27 mouse cellular contexts compared by ENCODE assay signal in genomic region chr11:63812146-63812545, GRCm38 (mm10).
DNase-seq lines count a peak whose midpoint lies in the region; TF ChIP-seq lines count a peak whose summit lies in the region.
"Had no signal": no experiment of that assay in that cellular context is flagged by ENCODE, and none has a peak within 500 bp of the region (broad histone marks: within the 10 kb centered on the region; RNA-seq: fewer than 3 reads in every experiment).

No protein-coding gene starts in this region.

- H3K27me3 ChIP-seq in kidney, adult 2 months (replicated peaks; ENCODE audit: control insufficient read depth, insufficient read depth, low read length) = no peaks in the 10 kb centered on the region; the same call in 1 of the 2 replicates
- H3K27me3 ChIP-seq: embryonic facial prominence, embryonic 15.5 days; forebrain, embryonic 12.5 days; heart, embryonic 12.5 days; hindbrain, embryonic 13.5 days; liver, embryonic 15.5 days; lung, embryonic 15.5 days had no signal

- no peak for TF ChIP-seq CTCF in kidney, adult 2 months (conservative IDR thresholded peaks at IDR 0.05; ENCODE audit: insufficient read depth, insufficient read length, low read depth, low read length)

- H3K36me3 ChIP-seq in kidney, adult 2 months (ENCODE audit: control insufficient read depth, insufficient read depth, low read length) = no peaks in the 10 kb centered on the region
- H3K36me3 ChIP-seq: embryonic facial prominence, embryonic 10.5 days; embryonic facial prominence, embryonic 15.5 days; forebrain, embryonic 12.5 days; G1E; heart, embryonic 12.5 days; hindbrain, embryonic 13.5 days; kidney, embryonic 15.5 days; liver, embryonic 15.5 days; lung, embryonic 15.5 days had no signal

- no peak overlapping the region for H3K27ac ChIP-seq in kidney, adult 2 months (ENCODE audit: insufficient read depth, low read depth, low read length)
- H3K27ac ChIP-seq: embryonic facial prominence, embryonic 10.5 days; embryonic facial prominence, embryonic 15.5 days; forebrain, embryonic 12.5 days; hindbrain, embryonic 13.5 days; kidney, embryonic 15.5 days; liver, embryonic 15.5 days; lung, embryonic 15.5 days had no signal

- 67% methylated on average over 5 of the region's 5 CpGs for WGBS in kidney, adult 2 months

- no peak for TF ChIP-seq POLR2A in kidney, adult 2 months (IDR thresholded peaks at IDR 0.05; ENCODE audit: low read depth, low read length)

- DNase-seq in cerebellum, adult 11-12 months = peak; percentile 1
- DNase-seq in cerebellum, adult 9-10 months = no peak
- DNase-seq in kidney, postnatal 10 days = peak; percentile 12
- no peak for DNase-seq in kidney, adult 2 months
- peak; percentile 19 to 20 for DNase-seq in adrenal gland, adult 18-20 months (ENCODE audit: low spot score in 2 of 2)
- peak; percentile 59 for DNase-seq in adrenal gland, postnatal 14 days
- no peak for DNase-seq in lung, postnatal 14 days
- DNase-seq: cerebellum, postnatal 25 days; gastrocnemius, postnatal 25 days; heart, adult 11 months; heart, postnatal 4 days; kidney, adult 11 months; layer of hippocampus, postnatal 36 days; liver; lung, postnatal 36 days; retina, postnatal 1 day; right cerebral cortex, postnatal 14 days; thymus, postnatal 4 days had no signal

- H3K4me1 ChIP-seq in kidney, adult 2 months (ENCODE audit: control insufficient read depth, insufficient read depth, low read length) = no peaks in the 10 kb centered on the region
- H3K4me1 ChIP-seq: embryonic facial prominence, embryonic 15.5 days; forebrain, embryonic 12.5 days; heart, embryonic 12.5 days; hindbrain, embryonic 13.5 days; kidney, embryonic 15.5 days; liver, embryonic 15.5 days; lung, embryonic 15.5 days had no signal

- H3K4me3 ChIP-seq in kidney, adult 2 months (ENCODE audit: insufficient read depth, low read depth, low read length) = no peak overlapping the region
- H3K4me3 ChIP-seq: embryonic facial prominence, embryonic 10.5 days; embryonic facial prominence, embryonic 15.5 days; forebrain, embryonic 12.5 days; heart, embryonic 12.5 days; hindbrain, embryonic 13.5 days; kidney, embryonic 15.5 days; liver, embryonic 15.5 days; lung, embryonic 15.5 days had no signal

Comparison
In these comparisons a context has a peak if more than half of its experiments do, and no peak if none do; other contexts are left out.
1. DNase-seq: peak in cerebellum, adult 11-12 months (single experiment), kidney, postnatal 10 days (single experiment), adrenal gland, adult 18-20 months (2 of 2) and adrenal gland, postnatal 14 days (single experiment); none in cerebellum, adult 9-10 months (single experiment), kidney, adult 2 months (single experiment) and lung, postnatal 14 days (single experiment).